Mouse (Mus musculus) E14TG2a.4 (cell line): ENCODE measurements around the gene Gm7980.
"Not testable (repeated sequence)": the region's sequence is repeated elsewhere in the genome, so short reads cannot be mapped to it uniquely, and the experiment has no call there.

Experiments used
- CTCF ChIP-seq: conservative IDR thresholded peaks from 2 replicates; pipeline ENCODE4 v1.5.1; 2014; ENCODE audit warnings: low read length
- NANOG ChIP-seq: IDR thresholded peaks from 2 replicates; pipeline ENCODE4 v1.6.1; 2014; ENCODE audit warnings: borderline replicate concordance, low read length, mixed read lengths
- POU5F1 ChIP-seq: IDR thresholded peaks from 2 replicates; pipeline ENCODE4 v1.6.1; 2014; ENCODE audit warnings: low read length, borderline replicate concordance

DNA sequence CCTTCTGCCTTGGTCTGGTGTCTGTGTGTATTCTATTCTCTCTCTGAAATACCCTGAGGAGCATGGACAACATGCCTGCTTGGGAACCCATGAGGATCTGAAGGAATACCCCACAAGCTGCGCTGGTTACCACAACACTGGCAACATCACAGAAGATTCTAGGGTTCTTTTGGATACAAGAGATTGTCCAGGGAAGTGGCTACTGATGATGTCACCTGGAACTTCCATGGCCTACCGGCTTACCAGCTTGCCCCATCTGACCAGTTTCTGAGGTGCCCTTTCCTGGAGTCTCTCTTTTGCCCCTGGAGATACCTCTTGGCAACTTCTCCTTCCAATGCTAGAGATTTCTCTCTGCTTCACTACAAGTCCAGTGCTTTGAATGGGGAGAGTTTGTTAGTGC, at the start of gene Gm7980:
- not testable (repeated sequence) for TF ChIP-seq CTCF, NANOG, POU5F1
